Mouse (Mus musculus): Measurements from ENCODE around the gene Metap2.

DNA sequence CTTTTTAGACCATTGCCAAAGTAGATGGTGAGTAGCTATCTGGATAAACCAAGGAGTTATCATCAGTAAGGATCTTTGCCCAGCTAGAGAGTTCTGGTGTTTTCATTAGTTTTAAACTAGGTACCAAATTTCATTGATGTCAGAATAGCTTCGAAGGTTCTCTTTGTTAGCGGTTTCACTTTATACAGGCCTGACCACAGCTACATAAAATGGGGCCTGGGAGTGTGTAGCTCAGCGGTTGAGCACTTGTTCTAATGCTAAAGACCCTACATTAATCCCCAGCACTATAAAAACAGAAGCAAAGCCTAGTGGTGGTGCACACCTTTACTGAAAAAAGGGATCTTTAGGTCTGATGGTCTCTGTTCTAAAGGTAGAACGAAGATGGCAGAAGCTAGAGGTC is 6.3 kb downstream of the Metap2 start:
- TF ChIP-seq CTCF (IDR thresholded peaks at IDR 0.05; ENCODE audit: extremely low read depth, insufficient read length, insufficient replicate concordance, low read depth, low read length) (no peak), POLR2A (IDR thresholded peaks at IDR 0.05; ENCODE audit: low read depth, low read length) (no peak)
